Mouse (Mus musculus): ENCODE measurements around the gene Ndufb3. TPM values are rescaled to one million over a fixed set of nuclear protein-coding genes. Genes with fewer than 3 reads are reported as not detected.
"Not testable (repeated sequence)": the region's sequence is repeated elsewhere in the genome, so short reads cannot be mapped to it uniquely, and the experiment has no call there.

The Ndufb3 gene
- polyA plus RNA-seq, 2 experiments from 2014 or later = 77.5 to 93.6 TPM

DNA sequence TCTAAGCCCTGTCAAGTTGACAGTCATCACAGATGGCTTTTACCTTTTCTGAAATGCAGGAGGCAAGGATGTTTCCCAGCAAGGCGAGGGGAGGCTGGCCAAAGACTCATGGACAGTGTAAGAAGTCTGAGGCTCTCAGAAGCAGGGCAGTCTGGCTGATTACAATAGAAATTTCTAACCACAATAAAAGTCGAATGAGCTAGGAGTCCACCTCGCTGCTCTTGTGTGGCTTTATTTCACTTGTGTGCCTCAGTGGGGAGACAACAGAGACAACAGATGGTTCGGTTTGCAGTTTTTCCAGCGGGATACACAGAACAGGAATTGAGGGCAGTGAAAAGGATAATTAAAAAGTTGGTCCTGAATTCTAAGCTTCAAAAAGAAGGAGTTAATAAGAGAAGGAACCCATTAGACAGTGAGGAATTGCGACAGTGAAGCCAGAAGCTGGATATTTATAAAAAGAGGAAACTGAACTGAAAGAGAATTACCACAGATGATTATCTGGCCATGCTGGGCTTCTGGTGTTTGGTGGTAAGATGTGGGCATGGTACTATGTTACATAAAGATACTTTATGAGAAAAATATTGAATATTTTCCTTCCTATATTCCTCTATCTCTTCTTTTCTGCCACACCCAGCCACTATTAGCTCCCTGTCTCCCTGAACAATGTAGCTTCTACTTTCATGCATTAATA is 31.9 kb downstream of the Ndufb3 start:
- ATAC-seq = no peak

DNA sequence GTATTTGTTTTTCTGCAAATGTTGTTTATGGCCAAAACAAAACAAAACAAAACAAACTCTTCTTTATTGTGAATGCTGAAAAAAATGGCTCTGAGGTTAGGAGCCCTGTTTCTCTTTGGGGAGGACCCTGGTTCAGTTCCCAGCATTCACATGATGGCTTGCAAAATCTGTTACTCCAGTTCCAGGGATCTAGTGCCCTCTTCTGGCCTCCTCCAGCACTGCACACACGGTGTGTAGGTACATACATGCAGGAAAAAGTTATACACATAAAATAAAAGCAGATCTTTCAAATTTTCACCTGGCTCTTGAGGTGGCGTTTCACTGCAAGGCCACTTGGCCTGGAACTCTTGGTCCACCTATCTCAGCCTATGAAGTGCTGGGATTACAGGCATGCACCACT is 32.6 kb downstream of the Ndufb3 start:
- no peak for ATAC-seq

DNA sequence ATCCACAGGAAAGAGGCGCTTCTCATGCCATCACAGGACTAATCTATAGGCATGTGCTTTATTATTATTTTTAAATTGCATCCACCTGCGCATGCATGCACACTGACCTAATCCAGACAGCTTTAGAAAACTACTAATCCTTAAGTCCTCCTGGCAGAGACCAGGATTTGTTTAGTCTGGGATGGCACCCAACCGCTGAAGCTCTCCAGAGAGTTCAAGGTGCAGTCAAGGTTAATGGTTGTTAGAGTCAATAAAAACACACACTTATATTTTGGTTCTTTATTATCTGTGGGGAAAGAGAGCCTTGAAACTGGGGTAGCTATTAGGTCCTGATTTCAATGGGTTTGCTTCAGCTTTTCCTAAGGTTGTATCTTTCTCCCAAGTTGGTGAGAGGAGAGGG is 35.1 kb downstream of the Ndufb3 start:
- no peak for ATAC-seq

DNA sequence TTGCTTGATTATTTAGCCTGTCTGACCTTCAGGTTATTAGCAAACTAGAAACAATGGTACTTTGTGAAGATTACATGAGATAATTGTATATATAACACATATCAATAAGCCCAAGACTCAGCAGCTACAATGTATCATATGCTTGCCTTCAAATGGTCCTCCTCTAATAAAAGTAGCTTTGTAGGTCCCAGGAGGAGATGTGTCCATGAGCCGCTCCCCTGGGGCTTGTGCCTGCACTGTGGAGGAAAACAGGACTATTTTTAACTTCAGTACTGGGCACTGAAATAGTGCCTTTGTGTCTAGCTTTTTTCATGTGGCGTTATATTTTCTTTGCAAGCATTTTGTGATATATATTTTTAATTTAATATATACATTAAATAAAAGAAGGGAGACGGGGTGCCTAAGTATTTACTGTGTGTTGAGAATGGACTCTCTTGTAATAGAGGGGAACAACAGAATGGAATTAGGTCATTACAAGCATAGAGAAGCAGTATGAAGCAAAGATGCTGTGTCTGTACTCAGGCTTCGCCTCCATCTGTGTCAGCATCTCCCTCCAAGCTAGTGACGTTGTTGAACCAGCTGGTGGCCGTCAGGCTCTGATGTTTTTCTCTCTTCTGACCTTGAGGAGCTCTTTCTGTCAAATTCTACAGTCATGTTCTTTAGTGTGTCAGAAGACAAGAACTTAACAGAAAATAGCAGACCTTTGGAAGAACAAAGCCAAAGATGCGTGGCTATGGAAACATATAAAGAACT is 36.0 kb downstream of the Ndufb3 start:
- ATAC-seq = no peak

DNA sequence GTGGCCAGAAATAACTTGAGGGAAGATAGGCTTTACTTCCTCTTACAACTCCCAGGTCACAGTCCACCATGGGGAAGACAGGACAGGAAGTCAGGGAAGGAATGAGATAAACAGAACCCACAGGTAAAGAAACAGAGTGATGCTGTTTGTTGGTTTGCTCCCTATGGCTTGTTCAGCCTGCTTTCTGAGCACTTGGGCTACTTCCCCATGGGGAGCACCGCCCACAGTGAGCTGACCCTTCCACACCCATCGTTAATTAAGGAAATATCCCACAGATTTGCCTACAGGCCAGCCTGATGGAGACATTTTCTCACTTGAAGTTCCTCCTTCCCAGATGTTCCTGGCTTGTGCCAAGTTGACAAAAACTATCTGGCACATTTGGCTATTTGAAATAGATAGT is 42.7 kb downstream of the Ndufb3 start:
- ATAC-seq = not testable (repeated sequence)

Other genes with a start within 250 kb of the Ndufb3 start
- 100 to 1,000 TPM; 406 to 458 TPM for gene Bzw1, start 193.5 kb upstream of the Ndufb3 start, polyA plus RNA-seq (2017; shearing (Covaris generic))
- gene Clk1, start 162.3 kb upstream of the Ndufb3 start, polyA plus RNA-seq (2017; shearing (Covaris generic)) = 100 to 1,000 TPM; 355 to 452 TPM
- gene Nif3l1, start 141.2 kb upstream of the Ndufb3 start, polyA plus RNA-seq (2017; shearing (Covaris generic)) = 10 to 100 TPM; 40.1 to 58.3 TPM
- gene Ppil3, start 140.9 kb upstream of the Ndufb3 start, polyA plus RNA-seq (2017; shearing (Covaris generic)) = 10 to 100 TPM; 61.9 to 77.3 TPM
- gene Orc2, start 81.3 kb upstream of the Ndufb3 start, polyA plus RNA-seq (2017; shearing (Covaris generic)) = 10 to 100 TPM; 14.5 to 24.7 TPM
- 10 to 100 TPM in 1 of 2 experiments, 1 to 10 TPM in 1; 9.3 to 10.2 TPM for gene Fam126b, start 61 bp upstream of the Ndufb3 start, polyA plus RNA-seq (2017; shearing (Covaris generic))
- not detected for gene Als2cr12, start 109.6 kb downstream of the Ndufb3 start, polyA plus RNA-seq (2017; shearing (Covaris generic))
- gene Cflar, start 125.1 kb downstream of the Ndufb3 start, polyA plus RNA-seq (2017; shearing (Covaris generic)) = 100 to 1,000 TPM; 172 to 177 TPM
- gene Casp8, start 209.0 kb downstream of the Ndufb3 start, polyA plus RNA-seq (2017; shearing (Covaris generic)) = 100 to 1,000 TPM; 182 to 204 TPM

Data from activated CD4-positive, CD25-positive, alpha-beta regulatory T cell, adult 4 months (primary cell).